Mouse (Mus musculus): ENCODE data around the gene Rpl9-ps1. TPM values are rescaled to one million over a fixed set of nuclear protein-coding genes. Genes with fewer than 3 reads are reported as not detected.

Gene Rpl9-ps1
- polyA plus RNA-seq, 1 experiment from 2014 or later = not detected

Other genes with a start within 250 kb of the Rpl9-ps1 start
- gene Rasl10b, start 236.5 kb downstream of the Rpl9-ps1 start, polyA plus RNA-seq (2014; fragmentation: Nextera tagmentation; extraction: Ambion mirVana) = 0.61 and 0.70 TPM in 2 replicates
- gene Gas2l2, start 216.2 kb downstream of the Rpl9-ps1 start, polyA plus RNA-seq (2014; fragmentation: Nextera tagmentation; extraction: Ambion mirVana) = not detected in 2 replicates
- gene 1700020L24Rik, start 207.9 kb downstream of the Rpl9-ps1 start, polyA plus RNA-seq (2014; fragmentation: Nextera tagmentation; extraction: Ambion mirVana) = 0.44 TPM in 1 of 2 replicates, not detected in the other
- 0.55 and 1.1 TPM in 2 replicates for gene Mmp28, start 182.6 kb downstream of the Rpl9-ps1 start, polyA plus RNA-seq (2014; fragmentation: Nextera tagmentation; extraction: Ambion mirVana)
- gene Taf15, start 172.5 kb downstream of the Rpl9-ps1 start, polyA plus RNA-seq (2014; fragmentation: Nextera tagmentation; extraction: Ambion mirVana) = 20.3 and 28.1 TPM in 2 replicates
- gene Heatr9, start 123.4 kb downstream of the Rpl9-ps1 start, polyA plus RNA-seq (2014; fragmentation: Nextera tagmentation; extraction: Ambion mirVana) = not detected in 2 replicates
- 0.69 TPM in 1 of 2 replicates, not detected in the other for gene Ccl5, start 115.1 kb downstream of the Rpl9-ps1 start, polyA plus RNA-seq (2014; fragmentation: Nextera tagmentation; extraction: Ambion mirVana)
- 3.1 and 3.6 TPM in 2 replicates for gene Ccl9, start 67.0 kb downstream of the Rpl9-ps1 start, polyA plus RNA-seq (2014; fragmentation: Nextera tagmentation; extraction: Ambion mirVana)
- 4.4 and 4.6 TPM in 2 replicates for gene Ccl6, start 52.5 kb downstream of the Rpl9-ps1 start, polyA plus RNA-seq (2014; fragmentation: Nextera tagmentation; extraction: Ambion mirVana)
- gene Ccl3, start 3.7 kb upstream of the Rpl9-ps1 start, polyA plus RNA-seq (2014; fragmentation: Nextera tagmentation; extraction: Ambion mirVana) = 0.49 and 0.97 TPM in 2 replicates
- gene Ccl4, start 17.0 kb upstream of the Rpl9-ps1 start, polyA plus RNA-seq (2014; fragmentation: Nextera tagmentation; extraction: Ambion mirVana) = 1.8 TPM in 1 of 2 replicates, not detected in the other
- gene Wfdc17, start 58.4 kb upstream of the Rpl9-ps1 start, polyA plus RNA-seq (2014; fragmentation: Nextera tagmentation; extraction: Ambion mirVana) = 1.2 and 1.5 TPM in 2 replicates
- gene Wfdc18, start 63.4 kb upstream of the Rpl9-ps1 start, polyA plus RNA-seq (2014; fragmentation: Nextera tagmentation; extraction: Ambion mirVana) = not detected in 2 replicates
- not detected in 2 replicates for gene Wfdc21, start 101.3 kb upstream of the Rpl9-ps1 start, polyA plus RNA-seq (2014; fragmentation: Nextera tagmentation; extraction: Ambion mirVana)
- 22.9 and 28.7 TPM in 2 replicates for gene Heatr6, start 108.1 kb upstream of the Rpl9-ps1 start, polyA plus RNA-seq (2014; fragmentation: Nextera tagmentation; extraction: Ambion mirVana)
- gene Hnf1b, start 204.4 kb upstream of the Rpl9-ps1 start, polyA plus RNA-seq (2014; fragmentation: Nextera tagmentation; extraction: Ambion mirVana) = 51.6 and 84.2 TPM in 2 replicates